Mouse (Mus musculus) right cerebral cortex, adult 18-20 months (tissue): ENCODE measurements around the gene Olig3.

Experiments
- DNase-seq: peaks from one replicate; pipeline ENCODE4 v3.0.0; 2022; ENCODE audit warnings: mixed read lengths

Olig3 gene

DNA sequence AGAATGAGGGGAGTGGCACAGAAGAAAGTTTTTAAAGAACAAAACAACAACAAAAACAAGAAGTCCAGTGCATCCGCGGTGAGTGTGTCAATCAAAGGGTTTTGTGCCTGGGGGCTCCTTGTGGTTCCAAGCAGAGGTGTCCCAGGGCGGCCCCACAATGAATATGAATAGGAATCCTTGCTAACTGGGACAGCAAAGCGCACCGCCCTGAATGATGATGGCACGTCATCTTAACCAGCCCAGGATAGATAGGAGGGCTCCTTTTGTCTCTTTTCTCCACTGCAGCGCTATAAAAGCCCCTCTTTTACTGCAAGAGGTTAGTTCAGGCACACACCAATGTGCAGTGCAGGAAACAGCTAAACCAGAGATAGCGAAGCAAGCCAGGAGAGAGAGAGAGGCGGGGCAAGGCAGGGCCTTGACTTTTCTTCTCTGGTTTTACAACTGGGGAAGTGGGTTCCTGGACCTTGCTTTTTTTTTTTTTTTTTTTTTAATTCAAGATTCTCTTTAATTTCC is at the start of gene Olig3:
Olig3 (plus strand) TSS at position 463 of the 513 bp plus-strand sequence.
- DNase-seq: no peak

GRCm38 (mm10) chr10:19309681-19310395 is 46.5 kb upstream of the Olig3 start:
- no peak for DNase-seq

DNA sequence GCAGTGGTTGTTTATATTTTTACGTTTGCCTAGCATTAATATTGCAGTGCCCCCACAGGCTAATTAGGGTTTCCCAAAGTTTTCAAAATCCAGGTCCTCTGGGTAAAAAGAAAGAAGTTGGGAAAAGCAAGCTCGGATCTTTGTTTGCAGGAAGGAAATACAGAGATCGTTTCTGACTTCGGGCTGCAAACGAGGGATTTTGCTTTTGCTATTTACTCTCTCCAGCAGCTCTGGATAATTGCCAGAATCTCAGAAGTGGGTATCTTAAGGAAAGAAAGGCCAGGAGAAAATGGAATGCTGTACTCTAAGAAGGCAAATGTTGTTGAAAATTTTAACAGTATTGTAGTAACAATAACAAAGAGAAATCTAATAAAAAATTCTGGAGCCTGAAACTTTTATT is 45.9 kb upstream of the Olig3 start:
- DNase-seq: no peak

- DNase-seq: no peak
These were observed 38.1 kb upstream of the Olig3 start for GRCm38 (mm10) chr10:19317962-19318812.

DNA sequence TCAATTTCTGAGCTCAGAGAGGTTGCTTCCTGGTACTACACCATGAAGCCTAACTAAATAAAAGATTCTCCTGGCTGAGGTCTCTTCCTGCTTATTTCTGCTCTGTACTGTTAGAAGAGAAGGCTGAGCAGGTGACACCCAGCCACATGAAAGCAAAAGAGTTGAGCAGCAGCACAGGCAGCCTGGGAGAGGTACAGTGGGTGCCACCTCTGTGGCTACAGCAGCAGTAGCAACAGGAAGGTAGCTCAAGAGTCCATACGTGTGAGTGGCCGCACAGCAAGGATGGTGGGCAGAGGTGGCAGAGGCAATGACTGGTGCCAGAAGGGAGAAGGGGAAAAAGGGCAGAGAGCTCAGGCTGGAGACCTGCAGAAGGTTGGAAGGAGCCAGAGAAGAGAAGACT is 34.6 kb upstream of the Olig3 start:
- DNase-seq: no peak

DNA sequence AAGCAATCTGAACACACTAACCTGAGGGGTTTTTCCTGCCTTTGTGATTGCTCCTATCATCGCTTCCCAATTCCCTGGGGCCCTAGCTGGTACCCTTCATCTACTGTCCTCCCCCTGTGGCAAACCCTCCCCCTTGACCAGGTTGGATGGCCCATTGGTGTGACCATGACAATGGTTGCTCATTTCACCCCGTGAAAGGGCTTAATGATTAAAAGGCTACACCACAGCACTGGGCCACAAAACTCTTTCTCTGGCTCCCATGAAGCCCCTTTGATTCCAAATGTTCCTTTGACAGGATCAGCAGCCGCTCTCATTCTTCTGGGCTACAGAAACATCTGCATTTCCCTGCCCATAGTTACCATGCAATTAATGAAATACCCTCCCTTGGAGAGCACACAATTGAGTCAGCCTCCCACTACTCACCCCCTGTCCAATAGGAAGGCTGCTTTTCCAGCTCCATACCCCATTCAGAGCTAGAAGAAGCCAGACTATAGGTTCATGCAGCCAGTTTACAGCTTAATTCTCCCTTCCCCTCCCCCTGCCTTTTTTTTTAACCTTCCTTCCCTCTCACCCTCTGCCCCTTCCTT is 27.0 kb upstream of the Olig3 start:
- no peak for DNase-seq

- DNase-seq: no peak
These were observed 22.9 kb upstream of the Olig3 start for GRCm38 (mm10) chr10:19333425-19333824.

- no peak for DNase-seq
These were observed 17.4 kb upstream of the Olig3 start for GRCm38 (mm10) chr10:19338695-19339630.

DNA sequence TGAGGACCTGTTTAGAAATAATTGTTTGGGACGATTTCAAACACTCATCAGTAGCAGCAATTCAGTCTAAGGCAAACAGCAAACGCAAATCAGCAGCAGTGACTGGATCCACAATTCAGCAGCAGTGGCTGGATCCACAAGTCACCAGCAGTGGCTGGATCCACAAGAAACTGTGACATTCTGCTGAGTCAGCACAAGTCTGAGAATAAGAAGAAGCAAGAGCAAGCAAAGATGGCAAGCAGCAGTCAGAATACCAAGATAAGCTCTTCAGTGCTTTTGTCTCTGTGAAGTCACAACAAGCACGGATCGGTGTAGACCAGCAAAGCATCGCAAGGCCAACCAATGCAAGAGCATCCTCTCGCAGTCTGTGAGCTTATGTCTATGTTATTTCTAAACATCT is 12.3 kb upstream of the Olig3 start:
- DNase-seq: no peak

- DNase-seq: no peak
These were observed 7.0 kb upstream of the Olig3 start for GRCm38 (mm10) chr10:19349326-19349725.

DNA sequence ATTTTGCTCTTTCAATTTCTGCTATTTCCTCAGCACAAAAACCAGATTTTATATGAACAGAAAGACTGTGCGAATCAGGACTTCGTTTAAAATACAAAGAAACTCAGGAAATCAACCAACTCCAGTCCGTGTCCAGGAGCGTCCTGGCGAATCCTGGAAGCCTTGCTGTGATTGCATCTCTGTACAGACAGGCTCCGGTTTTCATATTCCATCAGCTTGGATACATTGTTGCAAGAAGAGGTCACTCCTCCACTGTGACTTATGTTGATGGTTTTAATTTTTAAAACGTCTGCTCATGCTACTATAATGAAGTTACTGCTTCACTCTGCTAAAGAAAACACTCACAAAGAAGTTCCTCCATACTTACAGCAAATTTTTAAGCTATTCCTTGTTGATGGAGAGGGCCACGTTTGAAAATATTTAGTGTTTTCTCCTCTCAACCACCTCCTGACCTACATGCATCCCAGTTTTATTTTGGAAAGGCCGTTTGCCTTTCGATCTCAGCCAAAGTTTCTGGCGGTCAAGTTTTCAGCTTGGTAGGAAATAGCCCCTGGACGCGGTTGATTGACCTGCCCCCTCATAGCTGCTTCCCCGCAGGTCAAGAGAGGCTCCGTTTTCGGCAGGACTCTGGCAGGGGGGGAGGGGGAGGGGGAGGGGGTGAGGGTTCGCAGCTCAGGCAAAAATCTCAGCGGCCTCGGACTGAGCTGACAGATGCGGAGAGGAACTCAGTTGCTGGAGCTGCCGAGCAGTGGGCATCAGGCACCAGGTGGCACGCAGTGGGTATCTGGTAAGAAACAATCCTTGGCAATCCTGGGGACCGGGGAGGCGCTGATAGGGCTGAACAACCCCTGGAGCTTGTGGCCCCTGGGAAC is 4.1 kb upstream of the Olig3 start:
- DNase-seq: no peak

DNA sequence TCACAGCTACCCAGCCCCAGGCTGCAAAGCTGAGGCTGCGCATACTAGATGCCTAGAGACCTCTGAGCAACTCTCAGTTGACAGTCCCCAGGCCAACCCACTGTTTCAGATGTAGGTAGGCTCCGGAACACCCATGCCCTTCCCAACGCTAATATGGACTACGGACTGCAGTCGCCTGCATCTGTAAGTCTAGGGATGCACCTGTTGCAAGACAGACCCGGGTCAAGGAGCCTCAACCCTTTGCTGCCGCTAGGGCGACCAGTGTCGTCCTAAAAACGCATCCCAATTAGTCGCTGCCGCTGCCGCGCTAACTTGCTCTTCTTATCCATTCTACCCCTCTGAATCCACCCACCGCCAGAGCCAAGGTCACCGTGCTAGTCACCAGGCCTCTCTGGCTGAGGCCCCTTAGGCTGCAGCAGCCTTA is 3.4 kb upstream of the Olig3 start:
- DNase-seq: no peak

DNA sequence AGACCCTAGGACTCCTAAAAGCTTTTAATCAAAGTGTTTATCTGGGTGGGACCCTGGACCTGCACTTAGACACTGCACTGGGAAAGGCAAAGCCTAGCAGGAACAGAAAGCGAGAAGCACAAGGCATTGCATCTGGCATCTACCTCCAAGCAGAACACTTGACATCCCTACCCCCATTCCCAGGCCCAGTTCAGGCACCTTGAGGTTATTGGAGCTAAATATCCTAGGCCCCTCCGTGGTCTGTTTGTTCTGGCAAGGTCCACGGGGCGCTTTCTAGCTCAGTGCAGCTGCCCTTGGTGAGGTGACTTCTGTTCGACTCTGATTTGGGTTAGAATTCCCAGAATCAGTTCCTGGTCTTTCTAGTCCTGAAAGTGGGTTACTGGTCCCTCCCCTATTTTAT is 2.7 kb upstream of the Olig3 start:
- no peak for DNase-seq

- no peak for DNase-seq
These were observed 2.2 kb upstream of the Olig3 start for GRCm38 (mm10) chr10:19354146-19354545.

GRCm38 (mm10) chr10:19355076-19355475 is 1.3 kb upstream of the Olig3 start:
- DNase-seq: no peak

DNA sequence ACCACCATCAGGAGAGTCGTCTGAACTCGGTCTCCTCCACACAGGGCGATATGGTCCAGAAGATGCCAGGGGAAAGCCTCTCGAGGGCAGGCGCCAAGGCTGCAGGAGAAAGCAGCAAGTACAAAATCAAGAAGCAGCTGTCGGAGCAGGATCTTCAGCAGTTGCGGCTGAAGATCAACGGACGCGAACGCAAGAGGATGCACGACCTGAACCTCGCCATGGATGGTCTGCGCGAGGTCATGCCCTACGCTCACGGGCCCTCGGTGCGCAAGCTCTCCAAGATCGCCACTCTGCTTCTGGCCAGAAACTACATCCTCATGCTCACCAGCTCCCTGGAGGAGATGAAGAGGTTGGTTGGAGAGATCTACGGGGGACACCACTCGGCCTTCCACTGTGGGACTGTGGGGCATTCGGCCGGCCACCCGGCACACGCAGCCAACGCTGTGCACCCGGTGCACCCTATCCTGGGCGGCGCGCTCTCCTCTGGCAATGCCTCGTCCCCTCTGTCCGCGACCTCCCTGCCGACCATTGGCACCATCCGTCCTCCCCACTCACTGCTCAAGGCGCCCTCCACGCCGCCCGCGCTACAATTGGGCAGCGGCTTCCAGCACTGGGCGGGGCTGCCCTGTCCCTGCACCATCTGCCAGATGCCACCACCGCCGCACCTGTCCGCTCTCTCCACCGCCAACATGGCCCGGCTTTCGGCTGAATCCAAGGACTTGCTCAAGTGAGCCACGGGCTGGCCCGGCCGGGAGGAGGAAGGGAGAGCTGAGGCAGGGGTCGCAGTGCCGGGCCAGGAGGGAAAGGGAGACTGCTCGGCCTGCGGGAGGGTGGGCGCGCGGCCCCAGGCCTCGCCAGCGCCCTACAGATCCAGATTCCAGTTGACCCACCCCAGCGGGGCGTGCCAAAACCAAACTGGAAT is 648 bp downstream of the Olig3 start:
- no peak for DNase-seq

DNA sequence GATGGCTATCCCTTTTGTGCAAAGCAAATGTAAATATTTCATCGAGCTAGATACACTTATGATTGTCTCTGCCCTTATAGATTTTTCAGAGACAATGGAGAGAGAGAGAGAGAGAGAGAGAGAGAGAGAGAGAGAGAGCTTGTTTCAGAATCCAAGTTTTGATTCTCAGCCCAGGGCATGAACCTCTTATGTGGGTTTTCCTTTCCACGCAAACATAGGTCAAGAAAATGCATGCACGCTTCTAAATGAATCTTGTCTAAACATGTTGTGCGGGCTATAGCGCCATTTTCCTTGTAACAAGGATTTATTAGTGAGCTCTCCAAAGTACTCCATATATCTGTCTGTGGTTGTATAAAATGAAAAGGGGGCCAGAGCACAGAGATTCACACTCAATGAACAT is 1.5 kb downstream of the Olig3 start:
- DNase-seq: no peak

GRCm38 (mm10) chr10:19360446-19361300 is 4.3 kb downstream of the Olig3 start:
- no peak for DNase-seq
